Comparison of ENCODE assay signal across 27 mouse cellular contexts in genomic region chr1:24140555-24140954, GRCm38 (mm10). TPM values are rescaled to one million over a fixed set of nuclear protein-coding genes. Genes with fewer than 3 reads are reported as not detected.
DNase-seq lines count a peak whose midpoint lies in the region; ATAC-seq and TF ChIP-seq lines count a peak whose summit lies in the region.
"Had no signal": no experiment of that assay in that cellular context is flagged by ENCODE, and none has a peak within 500 bp of the region (broad histone marks: within the 10 kb centered on the region; RNA-seq: fewer than 3 reads in every experiment).

No protein-coding gene starts in this region.

- TF ChIP-seq CTCF in kidney, adult 2 months (conservative IDR thresholded peaks at IDR 0.05; ENCODE audit: insufficient read depth, insufficient read length, low read depth, low read length), result no peak
- TF ChIP-seq CTCF in midbrain, postnatal 0 days (IDR thresholded peaks at IDR 0.05), result no peak

- WGBS in kidney, adult 2 months, result 65% methylated on average over 6 of the region's 6 CpGs
- 84% methylated on average over 6 of the region's 6 CpGs for WGBS in kidney, embryonic 14.5 days
- 45% methylated on average over 6 of the region's 6 CpGs for WGBS in midbrain, embryonic 11.5 days
- WGBS in midbrain, postnatal 0 days, result 48% methylated on average over 6 of the region's 6 CpGs
- WGBS in midbrain, embryonic 15.5 days, result 35% methylated on average over 6 of the region's 6 CpGs
- WGBS in midbrain, embryonic 16.5 days, result 39% methylated on average over 6 of the region's 6 CpGs

- no peak overlapping the region for H3K9ac ChIP-seq in kidney, embryonic 14.5 days (ENCODE audit: low read depth, low read length)
- H3K9ac ChIP-seq in midbrain, embryonic 11.5 days (ENCODE audit: low read length), result no peak overlapping the region
- H3K9ac ChIP-seq in midbrain, postnatal 0 days (replicated peaks; ENCODE audit: low read length, poor library complexity, severe bottlenecking), result no peak overlapping the region
- H3K9ac ChIP-seq in midbrain, embryonic 15.5 days, result no peak overlapping the region
- H3K9ac ChIP-seq in midbrain, embryonic 16.5 days (ENCODE audit: low read depth, low read length), result no peak overlapping the region
- H3K9ac ChIP-seq: forebrain, embryonic 15.5 days; heart, embryonic 12.5 days; heart, embryonic 15.5 days; hindbrain, embryonic 13.5 days had no signal

- no peak overlapping the region for H3K4me2 ChIP-seq in kidney, embryonic 14.5 days (replicated peaks; ENCODE audit: low read depth, low read length)
- H3K4me2 ChIP-seq in midbrain, embryonic 11.5 days, result no peak overlapping the region
- no peak overlapping the region for H3K4me2 ChIP-seq in midbrain, postnatal 0 days (ENCODE audit: low read depth, low read length, poor library complexity, severe bottlenecking)
- H3K4me2 ChIP-seq in midbrain, embryonic 15.5 days, result no peak overlapping the region
- H3K4me2 ChIP-seq in midbrain, embryonic 16.5 days (ENCODE audit: low read length), result no peak overlapping the region
- H3K4me2 ChIP-seq: forebrain, embryonic 15.5 days; heart, embryonic 12.5 days; heart, embryonic 15.5 days; hindbrain, embryonic 13.5 days had no signal

- no peaks in the 10 kb centered on the region for H3K9me3 ChIP-seq in kidney, embryonic 14.5 days (ENCODE audit: control insufficient read depth, low read length)
- H3K9me3 ChIP-seq in midbrain, embryonic 11.5 days (ENCODE audit: control insufficient read depth, low read length), result no peaks in the 10 kb centered on the region
- no peaks in the 10 kb centered on the region for H3K9me3 ChIP-seq in midbrain, postnatal 0 days (ENCODE audit: low read length)
- H3K9me3 ChIP-seq in midbrain, embryonic 15.5 days, result no peaks in the 10 kb centered on the region
- no peaks in the 10 kb centered on the region for H3K9me3 ChIP-seq in midbrain, embryonic 16.5 days (replicated peaks; ENCODE audit: control insufficient read depth, low read length, poor library complexity, severe bottlenecking)
- H3K9me3 ChIP-seq: forebrain, embryonic 10.5 days; forebrain, embryonic 15.5 days; G1E; heart, embryonic 12.5 days; heart, embryonic 15.5 days; hindbrain, embryonic 10.5 days; hindbrain, embryonic 13.5 days had no signal

- H3K4me3 ChIP-seq in kidney, adult 2 months (ENCODE audit: insufficient read depth, low read depth, low read length), result no peak overlapping the region
- H3K4me3 ChIP-seq in kidney, embryonic 14.5 days (ENCODE audit: low read length), result no peak overlapping the region
- H3K4me3 ChIP-seq in midbrain, embryonic 11.5 days (ENCODE audit: low read depth, low read length), result no peak overlapping the region
- H3K4me3 ChIP-seq in midbrain, postnatal 0 days (ENCODE audit: low read depth, low read length), result no peak overlapping the region
- no peak overlapping the region for H3K4me3 ChIP-seq in midbrain, embryonic 15.5 days
- H3K4me3 ChIP-seq in midbrain, embryonic 16.5 days (ENCODE audit: low read depth, low read length), result no peak overlapping the region
- H3K4me3 ChIP-seq: forebrain, embryonic 10.5 days; forebrain, embryonic 15.5 days; heart, embryonic 12.5 days; heart, embryonic 15.5 days; hindbrain, embryonic 10.5 days; hindbrain, embryonic 13.5 days had no signal

- H3K36me3 ChIP-seq in kidney, adult 2 months (ENCODE audit: control insufficient read depth, insufficient read depth, low read length), result no peaks in the 10 kb centered on the region
- H3K36me3 ChIP-seq in kidney, embryonic 14.5 days (ENCODE audit: control insufficient read depth, insufficient read depth, low read length), result no peaks in the 10 kb centered on the region
- no peaks in the 10 kb centered on the region for H3K36me3 ChIP-seq in midbrain, embryonic 11.5 days (ENCODE audit: control insufficient read depth, insufficient read depth, low read length)
- no peaks in the 10 kb centered on the region for H3K36me3 ChIP-seq in midbrain, postnatal 0 days (ENCODE audit: insufficient read depth, low read length)
- H3K36me3 ChIP-seq in midbrain, embryonic 15.5 days (replicated peaks), result no peaks in the 10 kb centered on the region
- no peaks in the 10 kb centered on the region for H3K36me3 ChIP-seq in midbrain, embryonic 16.5 days (ENCODE audit: control insufficient read depth, insufficient read depth, low read length)
- H3K36me3 ChIP-seq: forebrain, embryonic 10.5 days; forebrain, embryonic 15.5 days; G1E; heart, embryonic 12.5 days; heart, embryonic 15.5 days; hindbrain, embryonic 10.5 days; hindbrain, embryonic 13.5 days had no signal

- H3K4me1 ChIP-seq in kidney, adult 2 months (ENCODE audit: control insufficient read depth, insufficient read depth, low read length), result no peaks in the 10 kb centered on the region
- H3K4me1 ChIP-seq in kidney, embryonic 14.5 days (ENCODE audit: control insufficient read depth, insufficient read depth, low read length), result no peaks in the 10 kb centered on the region
- H3K4me1 ChIP-seq in midbrain, embryonic 11.5 days (ENCODE audit: control insufficient read depth, insufficient read depth, low read length), result no peaks in the 10 kb centered on the region
- H3K4me1 ChIP-seq in midbrain, postnatal 0 days (ENCODE audit: insufficient read depth, low read length), result no peaks in the 10 kb centered on the region
- H3K4me1 ChIP-seq in midbrain, embryonic 15.5 days, result peaks cover 3% of the 10 kb centered on the region; the same call in 1 of the 2 replicates
- 0 out of 2 replicates have a peak, but pooled peaks cover 3% of the 10 kb centered on the region for H3K4me1 ChIP-seq in midbrain, embryonic 16.5 days (ENCODE audit: control insufficient read depth, insufficient read depth, low read length)
- H3K4me1 ChIP-seq: heart, embryonic 12.5 days; heart, embryonic 15.5 days; hindbrain, embryonic 10.5 days; hindbrain, embryonic 13.5 days had no signal

- no peak for ATAC-seq in kidney, embryonic 14.5 days (ENCODE audit: low FRiP score, low TSS enrichment)
- peak; percentile 51; the same call in 1 of the 2 replicates for ATAC-seq in midbrain, embryonic 11.5 days (ENCODE audit: low FRiP score)
- no peak for ATAC-seq in midbrain, postnatal 0 days (ENCODE audit: low FRiP score)
- ATAC-seq in midbrain, embryonic 15.5 days (replicated peaks), result 0 out of 2 replicates have a peak, but pooled peaks have one; percentile 52
- no peak for ATAC-seq in midbrain, embryonic 16.5 days
- ATAC-seq: forebrain, embryonic 15.5 days; hindbrain, embryonic 16.5 days; Patski had no signal

- peak; percentile 30 for DNase-seq in kidney, adult 2 months
- DNase-seq in midbrain, embryonic 11.5 days (ENCODE audit: low spot score, missing footprints), result no peak
- no peak for DNase-seq in midbrain, postnatal 0 days (ENCODE audit: low spot score)
- DNase-seq: adrenal gland, postnatal 10 days; adrenal gland, postnatal 36 days; B cell, adult 2 months; cerebellum, adult 18-20 months; cerebellum, adult 9-10 months; cerebellum, postnatal 14 days; gastrocnemius, postnatal 25 days; heart, adult 18-20 months; heart, postnatal 10 days; heart, postnatal 36 days had no signal

- TF ChIP-seq POLR2A in kidney, adult 2 months (IDR thresholded peaks at IDR 0.05; ENCODE audit: low read depth, low read length), result no peak

- no peak overlapping the region for H3K27ac ChIP-seq in kidney, adult 2 months (ENCODE audit: insufficient read depth, low read depth, low read length)
- H3K27ac ChIP-seq in kidney, embryonic 14.5 days (ENCODE audit: low read depth, low read length), result no peak overlapping the region
- H3K27ac ChIP-seq in midbrain, embryonic 11.5 days (ENCODE audit: low read depth, low read length), result no peak overlapping the region
- no peak overlapping the region for H3K27ac ChIP-seq in midbrain, postnatal 0 days (ENCODE audit: low read depth, low read length)
- no peak overlapping the region for H3K27ac ChIP-seq in midbrain, embryonic 15.5 days
- no peak overlapping the region for H3K27ac ChIP-seq in midbrain, embryonic 16.5 days (ENCODE audit: low read length)
- H3K27ac ChIP-seq: forebrain, embryonic 10.5 days; forebrain, embryonic 15.5 days; heart, embryonic 15.5 days; hindbrain, embryonic 10.5 days; hindbrain, embryonic 13.5 days had no signal

- H3K27me3 ChIP-seq in kidney, adult 2 months (replicated peaks; ENCODE audit: control insufficient read depth, insufficient read depth, low read length), result no peaks in the 10 kb centered on the region
- H3K27me3 ChIP-seq in kidney, embryonic 14.5 days (ENCODE audit: control insufficient read depth, insufficient read depth, low read length), result no peaks in the 10 kb centered on the region
- H3K27me3 ChIP-seq in midbrain, embryonic 11.5 days (ENCODE audit: control insufficient read depth, insufficient read depth, low read length), result no peaks in the 10 kb centered on the region
- H3K27me3 ChIP-seq in midbrain, postnatal 0 days (ENCODE audit: insufficient read depth, low read length), result no peaks in the 10 kb centered on the region
- H3K27me3 ChIP-seq in midbrain, embryonic 15.5 days (replicated peaks), result no peaks in the 10 kb centered on the region
- H3K27me3 ChIP-seq in midbrain, embryonic 16.5 days (ENCODE audit: control insufficient read depth, insufficient read depth, low read depth, low read length), result no peaks in the 10 kb centered on the region
- H3K27me3 ChIP-seq: CH12.LX; forebrain, embryonic 15.5 days; heart, embryonic 12.5 days; heart, embryonic 15.5 days; hindbrain, embryonic 13.5 days had no signal

RNA-seq across cellular contexts. Expression of gene Col9a1, which starts 36.9 kb away (rescaled TPM):
- polyA plus RNA-seq in kidney, adult 2 months (2012; rRNA removed), result not detected in 2 replicates
- polyA plus RNA-seq in kidney, embryonic 14.5 days (2014; fragmentation: Nextera tagmentation; extraction: Ambion mirVana), result 4.6 and 6.4 TPM in 2 replicates
- 8.6 and 9.0 TPM in 2 replicates for polyA plus RNA-seq in midbrain, embryonic 11.5 days (2014; fragmentation: Nextera tagmentation; extraction: Ambion mirVana)
- 1.7 and 2.2 TPM in 2 replicates for total RNA-seq in midbrain, postnatal 0 days (2014; rRNA removed)
- polyA plus RNA-seq in midbrain, postnatal 0 days (2015; fragmentation: Nextera tagmentation; extraction: Ambion mirVana), result 1.2 and 1.6 TPM in 2 replicates
- 1.1 and 1.2 TPM in 2 replicates for polyA plus RNA-seq in midbrain, embryonic 15.5 days (2015; fragmentation: Nextera tagmentation; extraction: Ambion mirVana)
- 1.7 and 1.8 TPM in 2 replicates for polyA plus RNA-seq in midbrain, embryonic 16.5 days (2015; fragmentation: Nextera tagmentation; extraction: Ambion mirVana)
- total RNA-seq: adrenal gland, adult 18-20 months; adrenal gland, postnatal 36 days; CH12.LX had no signal
- polyA plus RNA-seq: G1E, Patski had no signal

RNA-seq across cellular contexts. Expression of gene Fam135a, which starts 40.4 kb away (rescaled TPM):
- 6.4 and 7.0 TPM in 2 replicates for polyA plus RNA-seq in kidney, adult 2 months (2012; rRNA removed)
- polyA plus RNA-seq in kidney, embryonic 14.5 days (2014; fragmentation: Nextera tagmentation; extraction: Ambion mirVana), result 22.3 and 32.1 TPM in 2 replicates
- polyA plus RNA-seq in midbrain, embryonic 11.5 days (2014; fragmentation: Nextera tagmentation; extraction: Ambion mirVana), result 32.8 and 39.2 TPM in 2 replicates
- 38.0 and 44.4 TPM in 2 replicates for total RNA-seq in midbrain, postnatal 0 days (2014; rRNA removed)
- polyA plus RNA-seq in midbrain, postnatal 0 days (2015; fragmentation: Nextera tagmentation; extraction: Ambion mirVana), result 19.8 and 22.0 TPM in 2 replicates
- 23.9 and 27.7 TPM in 2 replicates for polyA plus RNA-seq in midbrain, embryonic 15.5 days (2015; fragmentation: Nextera tagmentation; extraction: Ambion mirVana)
- 27.8 and 30.0 TPM in 2 replicates for polyA plus RNA-seq in midbrain, embryonic 16.5 days (2015; fragmentation: Nextera tagmentation; extraction: Ambion mirVana)
- polyA plus RNA-seq: G1E had no signal

Comparison
In these comparisons a context has a peak if more than half of its experiments do, and no peak if none do; other contexts are left out.
1. ATAC-seq: peak in midbrain, embryonic 11.5 days (single experiment) and midbrain, embryonic 15.5 days (single experiment); none in kidney, embryonic 14.5 days (single experiment), midbrain, postnatal 0 days (single experiment) and midbrain, embryonic 16.5 days (single experiment).